Mouse (Mus musculus): Measurements from ENCODE around the gene Serpinb6b.

DNA sequence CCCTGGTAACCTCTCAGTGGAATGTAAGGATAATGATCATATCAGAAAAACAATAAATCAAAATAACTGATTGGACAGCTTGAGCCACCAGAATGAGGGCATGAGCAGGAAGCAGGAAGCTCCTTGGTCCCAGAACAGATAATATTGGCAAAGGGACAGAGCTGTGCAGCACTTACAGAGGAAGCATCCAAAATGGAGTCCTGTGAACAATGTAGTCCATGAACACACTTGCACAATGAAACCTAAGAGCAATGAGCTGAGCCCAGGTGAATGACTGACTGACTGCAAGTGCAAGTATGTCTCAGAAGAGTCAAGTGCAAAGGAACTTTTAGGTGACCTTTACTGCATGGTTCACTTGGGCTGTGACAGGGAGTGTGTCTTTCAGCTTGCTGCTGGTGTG, 2.2 kb downstream of the Serpinb6b start:
- no peak for TF ChIP-seq CTCF (IDR thresholded peaks at IDR 0.05; ENCODE audit: borderline replicate concordance, insufficient read depth, low read depth, low read length)
- TF ChIP-seq POLR2A (IDR thresholded peaks at IDR 0.05; ENCODE audit: borderline replicate concordance, insufficient read depth, low read length) = no peak
